Mouse (Mus musculus): ENCODE results near the gene Pex5.
A peak's percentile ranks its signal among the peaks of the same experiment; 100 is the strongest.

Pex5 gene

GRCm38 (mm10) chr6:124414927-124415325 lies at the start of gene Pex5:
Pex5 (minus strand) TSS chr6:124415067.
- peak; percentile 63 for DNase-seq (ENCODE audit: extremely low spot score, low read depth, low spot score)

GRCm38 (mm10) chr6:124463881-124464291 lies 49.0 kb upstream of the Pex5 start:
- DNase-seq (ENCODE audit: extremely low spot score, low read depth, low spot score): no peak

DNA sequence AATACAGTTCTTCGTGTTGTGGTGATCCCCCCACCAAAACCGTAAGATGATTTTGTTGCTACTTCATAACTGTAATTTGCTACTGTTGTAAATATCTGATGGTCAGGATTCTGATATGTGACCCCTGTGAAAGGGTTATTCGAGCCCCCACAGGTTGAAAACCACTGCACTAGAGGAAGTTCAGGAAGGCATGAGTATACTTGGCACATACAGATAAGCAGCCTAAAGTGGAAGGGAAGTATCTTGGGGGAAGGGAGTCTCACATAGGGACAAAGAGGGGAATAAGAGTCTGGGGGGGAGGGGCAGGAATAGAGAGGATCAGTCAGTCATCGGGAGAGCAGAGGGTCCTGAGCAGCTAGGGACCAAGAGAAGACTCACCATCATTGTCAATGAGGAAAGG lies 44.5 kb upstream of the Pex5 start:
- DNase-seq (ENCODE audit: extremely low spot score, low read depth, low spot score): no peak

DNA sequence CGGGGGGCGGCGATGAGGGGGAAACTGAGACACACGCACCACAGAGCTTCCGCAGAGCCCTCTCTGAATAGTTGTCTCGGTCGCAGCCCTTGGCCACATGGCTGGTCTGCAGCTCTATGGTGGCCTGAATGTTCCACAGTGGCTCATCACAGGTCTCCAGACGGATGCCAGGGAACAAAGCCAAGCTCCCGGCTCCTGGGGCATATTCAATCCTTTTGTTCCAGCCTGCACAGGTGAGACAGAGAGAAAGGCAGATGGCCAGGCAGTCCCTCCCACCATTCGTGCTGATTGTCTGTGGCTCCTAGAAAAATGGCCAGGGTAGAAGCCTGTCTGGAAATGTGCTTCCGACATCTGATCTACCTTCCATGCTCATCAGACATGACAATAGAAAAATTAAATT lies 43.6 kb upstream of the Pex5 start:
- DNase-seq (ENCODE audit: extremely low spot score, low read depth, low spot score): no peak

GRCm38 (mm10) chr6:124457827-124458226 lies 43.0 kb upstream of the Pex5 start:
- no peak for DNase-seq (ENCODE audit: extremely low spot score, low read depth, low spot score)

DNA sequence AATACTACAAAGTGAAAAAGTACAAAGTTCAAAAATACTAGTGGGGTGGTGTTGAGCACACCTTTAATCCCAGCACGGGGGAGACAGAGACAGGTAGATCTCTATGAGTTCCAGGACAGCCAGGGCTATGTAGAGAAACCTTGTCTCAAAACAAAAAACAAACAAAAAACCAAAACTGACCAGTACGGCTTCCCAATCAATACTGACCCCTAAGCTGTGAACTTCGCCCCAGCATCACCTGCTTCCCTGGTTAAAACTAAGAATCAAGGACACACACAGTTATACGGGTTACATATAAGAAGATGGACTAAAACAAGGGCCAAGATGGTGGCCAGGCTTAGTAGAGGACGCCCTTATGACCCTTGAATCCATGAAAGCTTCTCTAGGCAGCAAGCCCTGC lies 41.4 kb upstream of the Pex5 start:
- no peak for DNase-seq (ENCODE audit: extremely low spot score, low read depth, low spot score)

GRCm38 (mm10) chr6:124453756-124454155 lies 38.9 kb upstream of the Pex5 start:
- DNase-seq (ENCODE audit: extremely low spot score, low read depth, low spot score): no peak

- no peak for DNase-seq (ENCODE audit: extremely low spot score, low read depth, low spot score)
Observed at GRCm38 (mm10) chr6:124451995-124452394, 37.1 kb upstream of the Pex5 start.

GRCm38 (mm10) chr6:124449668-124450383 lies 35.0 kb upstream of the Pex5 start:
- DNase-seq (ENCODE audit: extremely low spot score, low read depth, low spot score): no peak

DNA sequence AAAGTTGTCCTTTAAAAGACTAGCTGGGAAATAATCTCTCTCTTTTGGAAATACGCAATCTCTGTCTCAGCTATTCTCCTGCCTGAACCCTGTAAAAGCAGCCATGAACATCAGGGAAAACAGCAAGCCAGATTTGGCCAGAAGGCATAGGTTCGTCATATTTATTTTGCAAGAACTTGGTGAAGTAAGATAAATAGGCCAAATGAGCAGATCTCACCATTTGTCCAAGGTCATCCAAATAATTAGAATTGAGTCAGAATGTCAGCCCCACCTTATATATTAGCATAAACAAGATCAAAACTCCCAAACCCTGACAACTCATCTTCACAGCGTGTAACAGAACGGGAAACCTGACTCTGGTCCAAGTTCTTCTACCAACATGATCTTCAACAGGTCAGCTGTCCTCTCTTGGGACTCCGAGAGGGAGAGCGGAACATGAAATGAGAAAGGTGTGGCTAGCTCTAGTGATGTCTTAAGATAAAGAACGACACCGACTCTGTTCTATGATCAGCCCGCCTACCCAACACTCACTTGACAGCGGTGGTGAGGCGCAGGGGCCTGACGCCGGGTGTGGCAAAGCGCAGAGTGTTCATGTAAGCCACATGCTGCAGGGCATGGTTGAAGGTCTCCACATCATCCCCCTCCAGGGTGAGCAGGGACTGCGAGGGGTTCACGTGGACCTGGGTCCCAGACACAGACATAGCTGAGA lies 34.2 kb upstream of the Pex5 start:
- no peak for DNase-seq (ENCODE audit: extremely low spot score, low read depth, low spot score)

GRCm38 (mm10) chr6:124448186-124448852 lies 33.5 kb upstream of the Pex5 start:
- no peak for DNase-seq (ENCODE audit: extremely low spot score, low read depth, low spot score)

DNA sequence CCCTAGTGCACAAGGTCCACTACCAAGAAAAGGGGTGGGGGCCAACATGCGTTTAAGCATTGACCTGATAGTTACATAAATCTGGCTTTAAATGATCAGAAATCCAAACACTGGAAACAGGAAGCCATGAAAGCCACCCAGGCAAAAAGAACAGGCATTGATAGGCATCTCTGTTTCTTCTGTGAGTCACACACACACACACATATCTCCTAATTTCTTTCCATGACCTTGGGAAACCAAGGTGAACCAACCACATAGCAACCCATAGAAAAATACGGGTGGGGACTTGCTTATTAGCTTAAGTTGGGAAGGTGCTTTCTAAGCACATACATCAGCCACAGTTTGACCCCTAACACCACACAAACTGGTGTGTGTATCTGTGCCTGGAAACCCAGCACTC lies 32.5 kb upstream of the Pex5 start:
- DNase-seq (ENCODE audit: extremely low spot score, low read depth, low spot score): no peak

DNA sequence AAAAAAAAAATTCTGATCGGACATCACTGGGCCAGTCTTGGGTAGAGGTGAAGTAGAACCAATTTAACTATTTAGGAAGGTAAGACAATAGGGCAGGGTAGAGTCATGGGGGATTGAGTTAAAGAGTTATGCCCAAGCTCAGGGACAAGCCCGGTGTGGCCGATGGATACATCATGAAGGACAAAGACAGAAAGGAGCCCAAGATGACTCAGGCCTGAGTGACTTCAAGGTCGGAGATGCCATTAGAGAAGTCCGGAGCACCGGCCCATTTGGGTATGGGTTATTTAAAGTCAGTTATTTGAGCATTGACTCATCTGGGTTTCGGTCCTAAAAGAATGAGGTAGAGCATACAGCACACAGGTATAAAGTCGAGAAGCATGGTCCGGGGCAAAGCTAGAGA lies 31.6 kb upstream of the Pex5 start:
- DNase-seq (ENCODE audit: extremely low spot score, low read depth, low spot score): no peak

- DNase-seq (ENCODE audit: extremely low spot score, low read depth, low spot score): no peak
Observed at GRCm38 (mm10) chr6:124446024-124446423, 31.2 kb upstream of the Pex5 start.

- DNase-seq (ENCODE audit: extremely low spot score, low read depth, low spot score): no peak
Observed at GRCm38 (mm10) chr6:124443338-124443737, 28.5 kb upstream of the Pex5 start.

DNA sequence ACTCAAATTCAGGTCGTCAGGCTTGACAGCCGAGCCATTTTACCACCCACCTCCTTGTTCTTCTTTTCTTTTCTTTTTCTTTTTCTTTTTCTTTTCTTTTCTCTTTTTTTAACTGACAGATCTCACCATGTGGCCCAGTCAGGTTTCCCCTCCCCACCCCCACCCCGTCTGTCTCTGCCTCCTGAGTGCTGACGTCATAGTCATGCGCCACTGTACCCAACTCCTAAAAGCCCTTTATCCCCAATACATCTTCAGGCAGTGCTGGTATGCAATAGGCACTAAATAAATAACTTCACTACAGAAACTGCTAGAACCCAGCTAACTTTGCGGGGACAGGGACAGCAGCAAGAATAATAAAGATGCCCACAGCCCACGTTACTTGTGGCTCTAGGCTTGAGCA lies 21.4 kb upstream of the Pex5 start:
- no peak for DNase-seq (ENCODE audit: extremely low spot score, low read depth, low spot score)

- DNase-seq (ENCODE audit: extremely low spot score, low read depth, low spot score): no peak
Observed at GRCm38 (mm10) chr6:124435173-124435572, 20.3 kb upstream of the Pex5 start.

DNA sequence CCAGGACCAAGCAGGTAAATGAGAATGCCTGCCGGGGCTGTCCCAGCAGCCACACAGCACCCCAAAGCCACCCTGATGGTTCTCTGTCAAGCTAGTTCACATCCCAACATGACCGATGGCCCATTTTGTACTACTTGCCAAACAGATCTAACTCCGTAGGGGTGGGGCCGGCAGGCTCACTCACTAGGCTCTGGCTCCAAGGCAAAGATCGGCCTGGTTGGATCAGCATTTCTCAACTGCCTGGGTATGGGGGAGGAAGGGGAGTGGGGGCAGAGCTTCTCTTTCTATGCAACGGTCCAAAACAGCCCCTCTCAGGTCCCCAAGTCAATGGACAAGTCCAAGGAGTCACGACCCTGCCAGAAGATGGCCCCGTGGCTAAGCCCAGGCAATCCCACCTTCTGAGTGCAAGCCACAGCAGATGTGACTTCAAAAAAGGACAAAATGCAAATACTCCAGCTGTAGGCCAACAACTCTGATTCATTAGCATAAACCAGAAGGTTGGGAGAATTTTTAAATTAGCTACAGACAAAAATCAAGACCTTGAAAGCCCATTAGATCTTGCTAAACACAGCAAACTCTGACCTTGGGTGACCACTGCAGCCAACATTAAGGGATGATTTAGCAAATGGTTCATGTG lies 18.9 kb upstream of the Pex5 start:
- no peak for DNase-seq (ENCODE audit: extremely low spot score, low read depth, low spot score)

DNA sequence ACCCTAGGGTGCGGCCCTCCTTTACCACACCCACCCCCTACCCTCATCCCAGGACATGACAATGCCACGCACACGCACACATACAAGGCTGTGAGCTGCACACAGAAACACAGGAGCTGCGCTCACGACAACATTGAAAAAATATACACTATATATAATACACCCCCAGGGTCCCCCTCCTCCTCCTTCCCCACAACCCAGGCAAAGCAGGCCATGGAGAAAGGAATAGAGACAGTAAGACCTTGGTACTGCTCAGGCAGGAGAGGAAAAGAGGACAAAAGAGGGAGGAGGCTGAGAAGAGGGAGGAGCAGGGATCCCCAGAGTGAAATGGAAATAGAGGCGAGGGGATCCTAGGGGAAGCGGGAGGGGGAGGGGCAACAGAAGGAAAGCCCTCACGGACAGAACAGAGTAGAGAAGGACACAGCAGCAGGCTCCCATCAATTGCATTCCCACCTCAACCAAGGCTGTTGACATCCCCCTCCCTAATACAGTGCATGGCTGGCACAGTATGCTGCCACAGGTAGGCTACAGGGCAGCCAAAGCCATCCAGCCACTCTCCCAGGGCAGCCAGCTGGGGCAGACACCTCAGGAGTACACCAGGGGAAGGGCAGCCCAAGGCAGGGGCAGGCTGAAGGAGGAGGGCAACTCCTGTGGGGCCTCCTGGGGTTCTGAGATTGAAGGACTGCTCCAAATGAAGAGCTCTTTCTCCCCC lies 16.1 kb upstream of the Pex5 start:
- no peak for DNase-seq (ENCODE audit: extremely low spot score, low read depth, low spot score)

- DNase-seq (ENCODE audit: extremely low spot score, low read depth, low spot score): no peak
Observed at GRCm38 (mm10) chr6:124430379-124430778, 15.5 kb upstream of the Pex5 start.

Measured in hindlimb bud, embryonic 11.5 days (tissue).